Mouse (Mus musculus): ENCODE measurements around the gene Lsm12. TPM values are rescaled to one million over a fixed set of nuclear protein-coding genes. Genes with fewer than 3 reads are reported as not detected.

Lsm12 gene
- polyA plus RNA-seq (2015; fragmentation: Illumina TruSeq; extraction: RNeasy Lipid Tissue Mini Kit (QIAGEN cat#74804); ENCODE audit: low read depth, low replicate concordance) = 26.1 TPM

DNA sequence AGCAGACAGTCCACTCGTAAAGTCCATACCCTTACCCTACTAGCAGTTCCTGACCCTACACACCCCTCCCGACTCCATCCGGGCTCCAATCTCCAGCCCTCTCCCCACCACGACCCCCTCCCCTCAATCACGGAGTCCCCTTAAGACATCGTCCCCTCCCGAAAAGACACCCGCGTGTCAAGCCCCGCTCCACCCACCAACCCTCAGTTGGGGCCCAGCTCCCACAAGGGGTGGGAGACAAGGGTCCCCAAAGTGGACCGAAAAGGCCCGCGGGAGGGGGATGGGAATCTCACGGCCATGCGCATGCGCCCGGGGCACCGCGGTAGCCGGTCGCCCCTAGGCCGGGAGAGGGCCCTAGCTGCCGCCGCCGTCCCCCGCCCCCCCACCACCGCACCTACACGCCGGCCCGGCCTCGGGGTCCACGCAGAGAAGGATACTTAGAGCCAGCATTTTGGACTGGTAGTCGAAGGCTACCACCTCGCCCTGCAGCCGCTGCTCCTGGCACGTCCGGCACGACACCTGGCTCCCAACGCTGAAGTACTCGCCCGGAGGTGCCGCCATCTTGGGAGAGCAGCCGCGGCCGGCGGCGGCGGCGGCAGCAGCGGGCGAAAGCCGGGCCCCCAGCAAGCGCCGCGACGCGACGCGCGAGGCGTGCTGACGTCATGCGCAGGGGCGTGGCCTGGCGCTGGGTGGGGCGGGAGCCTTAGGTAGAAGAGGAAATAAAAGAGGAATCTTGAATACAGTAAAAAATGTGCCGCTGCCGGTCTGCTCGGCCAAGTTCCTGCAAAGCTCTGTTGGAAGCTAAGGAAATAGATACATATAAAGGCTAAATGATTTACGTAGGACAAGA, at the start of gene Lsm12:
Gene Lsm12, minus strand, starts transcription at position 651 of the 850 bp plus-strand sequence.

DNA sequence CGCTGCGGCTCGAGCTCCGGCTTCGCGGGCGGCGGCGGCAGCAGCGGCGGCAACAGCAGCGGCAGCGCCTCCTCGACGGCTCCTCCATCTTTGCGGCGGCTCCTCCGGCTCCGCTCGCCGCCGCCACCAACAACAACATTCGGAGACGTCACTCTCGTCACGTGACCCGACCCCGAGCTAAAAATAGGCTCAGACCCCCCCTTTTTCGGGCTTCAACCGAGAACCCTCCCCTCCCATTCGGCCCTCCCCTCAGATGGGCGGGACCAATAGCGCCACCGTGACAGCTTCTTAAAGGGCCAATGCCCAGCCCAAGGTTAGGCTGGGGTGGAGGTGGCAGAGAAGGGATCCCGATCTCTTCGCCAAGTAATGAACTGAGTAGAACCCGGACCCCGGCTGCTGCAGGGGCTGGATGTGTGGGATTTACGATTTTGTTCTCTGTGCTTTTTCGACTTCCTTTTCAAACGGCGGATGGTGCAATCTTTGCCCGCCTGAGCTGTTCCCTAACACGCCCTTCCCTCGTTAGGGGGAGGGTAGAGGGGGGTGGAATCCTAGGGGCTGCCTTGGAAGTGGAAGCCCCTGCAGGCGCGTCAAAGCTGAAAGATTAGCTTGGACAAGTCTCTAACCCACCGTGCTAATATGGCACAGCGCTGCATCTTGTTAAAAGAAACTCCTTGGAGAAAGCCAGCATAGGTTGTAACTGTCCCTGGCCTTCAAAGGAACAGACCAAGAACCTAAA, 45.1 kb upstream of the Lsm12 start, which contains the start of gene Hdac5:
Gene Hdac5, minus strand, starts transcription at position 161 of the 736 bp plus-strand sequence.

DNA sequence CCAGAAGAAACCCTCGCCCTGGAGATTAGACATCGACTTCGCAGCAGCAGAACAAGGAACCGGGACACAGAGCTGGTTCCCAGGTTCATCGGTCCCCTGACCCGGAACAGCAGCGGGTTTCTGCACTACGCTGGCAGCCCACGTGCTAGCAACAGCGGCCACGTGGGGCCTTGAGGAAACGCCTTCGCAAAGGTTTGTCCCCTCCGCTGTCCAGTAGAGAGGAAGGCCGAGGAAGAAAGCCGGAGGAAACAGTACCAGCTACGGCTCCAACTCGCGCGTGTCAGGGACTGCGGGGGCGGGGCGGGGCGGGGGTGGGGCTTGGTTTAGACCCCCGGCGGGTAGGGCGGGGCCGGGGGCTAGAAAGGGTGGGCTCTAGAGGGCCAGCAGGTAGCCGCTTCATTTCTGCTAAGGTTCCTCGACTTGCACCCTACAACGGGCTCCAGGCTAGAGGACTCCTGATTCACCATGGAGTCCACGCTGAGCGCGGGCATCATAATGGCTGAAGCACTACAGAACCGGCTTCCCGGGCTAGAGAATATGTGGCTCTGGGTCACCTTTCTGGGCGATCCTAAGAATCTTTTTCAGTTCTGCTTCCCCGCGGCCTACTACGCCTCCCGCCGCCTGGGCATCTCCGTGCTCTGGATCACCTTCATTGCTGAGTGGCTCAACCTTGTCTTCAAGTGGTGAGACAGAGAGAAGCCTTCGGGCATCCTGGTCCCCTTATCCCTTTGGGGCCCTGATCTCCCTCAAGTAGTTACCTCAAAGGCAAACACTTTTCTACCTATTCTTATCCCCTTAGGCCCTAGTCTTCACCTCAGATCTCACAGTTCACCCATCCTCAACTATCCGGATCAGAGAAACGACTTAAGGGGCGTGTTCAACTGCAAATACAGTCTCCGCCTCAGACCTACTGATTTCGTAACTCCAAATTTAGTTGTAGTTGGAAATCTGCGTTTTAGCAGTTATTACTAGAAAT, 4.7 kb upstream of the Lsm12 start, which contains the start of gene G6pc3:
Gene G6pc3, plus strand, starts transcription at position 160 of the 976 bp plus-strand sequence.

DNA sequence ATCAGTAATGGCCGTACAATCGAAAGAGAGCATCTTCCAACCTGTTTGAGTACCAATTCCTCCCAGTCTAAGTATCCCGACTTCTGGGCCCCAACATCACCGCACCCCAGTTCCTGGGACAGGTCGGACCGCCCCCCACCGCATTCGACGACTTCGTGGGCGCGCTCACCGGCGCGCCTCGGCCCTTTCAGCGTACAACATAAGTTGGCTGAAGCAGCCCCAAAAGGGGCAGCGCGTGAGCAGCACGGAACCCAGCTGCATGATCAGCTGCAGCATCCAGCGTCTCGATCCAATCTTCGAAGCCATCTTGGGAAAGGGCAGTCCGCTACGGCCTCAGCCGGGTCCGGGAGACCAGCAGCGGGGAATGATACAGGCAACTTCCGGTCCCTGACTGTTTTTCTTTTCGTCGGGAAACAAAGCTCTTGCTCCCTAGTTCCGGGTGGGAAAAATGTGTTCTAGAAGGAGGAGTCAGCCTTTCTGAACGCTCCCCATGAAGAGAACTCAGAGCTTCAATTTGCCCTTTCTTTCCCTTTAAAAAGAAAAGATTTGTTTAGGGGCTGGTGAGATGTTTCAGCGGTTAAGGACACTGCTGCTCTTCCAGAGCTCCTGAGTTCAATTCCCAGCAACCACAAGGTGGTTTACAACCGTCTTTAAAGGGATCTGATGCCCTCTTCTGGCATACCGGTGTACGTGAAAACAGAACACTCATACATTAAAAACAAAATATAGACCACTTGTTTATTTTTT, 28.9 kb downstream of the Lsm12 start, which contains the start of gene Tmem101:
Gene Tmem101, minus strand, starts transcription at position 366 of the 747 bp plus-strand sequence.

DNA sequence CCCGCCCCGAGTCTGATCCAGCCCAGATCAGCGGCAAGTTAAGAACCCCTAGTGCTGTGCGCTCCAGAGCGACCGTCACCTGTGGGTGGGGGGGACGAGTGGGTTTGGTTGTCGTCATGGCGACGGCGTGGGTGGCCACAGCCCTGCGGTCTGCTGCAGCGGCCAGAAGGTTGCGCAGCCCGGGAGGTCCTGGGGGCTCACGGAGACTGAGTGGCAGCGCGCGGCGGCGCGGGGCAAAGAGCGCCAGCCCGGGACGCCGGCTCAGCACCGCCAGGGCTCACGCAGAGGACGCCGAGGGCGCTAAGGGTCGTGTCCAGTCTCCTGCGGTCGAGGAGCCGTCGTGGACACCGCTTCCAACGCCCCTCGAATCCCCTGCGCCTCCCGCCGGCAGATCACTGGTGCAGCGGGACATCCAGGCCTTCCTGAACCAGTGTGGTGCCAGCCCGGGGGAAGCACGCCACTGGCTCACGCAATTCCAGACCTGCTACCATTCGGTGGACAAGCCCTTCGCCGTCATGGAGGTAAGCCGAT, 39.6 kb downstream of the Lsm12 start, which contains the start of gene Nags:
Gene Nags, plus strand, starts transcription at position 43 of the 531 bp plus-strand sequence.

Other genes starting within 250 kb of the Lsm12 start
- not detected for gene Sost, start 218.3 kb downstream of the Lsm12 start, polyA plus RNA-seq (2015; fragmentation: Illumina TruSeq; extraction: RNeasy Lipid Tissue Mini Kit (QIAGEN cat#74804); ENCODE audit: low read depth, low replicate concordance)
- not detected for gene Cfap97d1, start 201.0 kb downstream of the Lsm12 start, polyA plus RNA-seq (2015; fragmentation: Illumina TruSeq; extraction: RNeasy Lipid Tissue Mini Kit (QIAGEN cat#74804); ENCODE audit: low read depth, low replicate concordance)
- gene Dusp3, start 198.3 kb downstream of the Lsm12 start, polyA plus RNA-seq (2015; fragmentation: Illumina TruSeq; extraction: RNeasy Lipid Tissue Mini Kit (QIAGEN cat#74804); ENCODE audit: low read depth, low replicate concordance) = 151 TPM
- gene Mpp3, start 156.8 kb downstream of the Lsm12 start, polyA plus RNA-seq (2015; fragmentation: Illumina TruSeq; extraction: RNeasy Lipid Tissue Mini Kit (QIAGEN cat#74804); ENCODE audit: low read depth, low replicate concordance) = 42.1 TPM
- gene Cd300lg, start 143.8 kb downstream of the Lsm12 start, polyA plus RNA-seq (2015; fragmentation: Illumina TruSeq; extraction: RNeasy Lipid Tissue Mini Kit (QIAGEN cat#74804); ENCODE audit: low read depth, low replicate concordance) = 0.25 TPM
- gene Mpp2, start 96.8 kb downstream of the Lsm12 start, polyA plus RNA-seq (2015; fragmentation: Illumina TruSeq; extraction: RNeasy Lipid Tissue Mini Kit (QIAGEN cat#74804); ENCODE audit: low read depth, low replicate concordance) = 87.5 TPM
- gene Ppy, start 84.0 kb downstream of the Lsm12 start, polyA plus RNA-seq (2015; fragmentation: Illumina TruSeq; extraction: RNeasy Lipid Tissue Mini Kit (QIAGEN cat#74804); ENCODE audit: low read depth, low replicate concordance) = not detected
- not detected for gene Pyy, start 77.5 kb downstream of the Lsm12 start, polyA plus RNA-seq (2015; fragmentation: Illumina TruSeq; extraction: RNeasy Lipid Tissue Mini Kit (QIAGEN cat#74804); ENCODE audit: low read depth, low replicate concordance)
- gene Nags, start 39.8 kb downstream of the Lsm12 start, polyA plus RNA-seq (2015; fragmentation: Illumina TruSeq; extraction: RNeasy Lipid Tissue Mini Kit (QIAGEN cat#74804); ENCODE audit: low read depth, low replicate concordance) = not detected
- gene Tmem101, start 28.9 kb downstream of the Lsm12 start, polyA plus RNA-seq (2015; fragmentation: Illumina TruSeq; extraction: RNeasy Lipid Tissue Mini Kit (QIAGEN cat#74804); ENCODE audit: low read depth, low replicate concordance) = 25.8 TPM
- 61.4 TPM for gene G6pc3, start 4.3 kb upstream of the Lsm12 start, polyA plus RNA-seq (2015; fragmentation: Illumina TruSeq; extraction: RNeasy Lipid Tissue Mini Kit (QIAGEN cat#74804); ENCODE audit: low read depth, low replicate concordance)
- 122 TPM for gene Hdac5, start 44.9 kb upstream of the Lsm12 start, polyA plus RNA-seq (2015; fragmentation: Illumina TruSeq; extraction: RNeasy Lipid Tissue Mini Kit (QIAGEN cat#74804); ENCODE audit: low read depth, low replicate concordance)
- gene BC030867, start 63.6 kb upstream of the Lsm12 start, polyA plus RNA-seq (2015; fragmentation: Illumina TruSeq; extraction: RNeasy Lipid Tissue Mini Kit (QIAGEN cat#74804); ENCODE audit: low read depth, low replicate concordance) = 2.6 TPM
- gene Asb16, start 83.4 kb upstream of the Lsm12 start, polyA plus RNA-seq (2015; fragmentation: Illumina TruSeq; extraction: RNeasy Lipid Tissue Mini Kit (QIAGEN cat#74804); ENCODE audit: low read depth, low replicate concordance) = 3.1 TPM
- gene Tmub2, start 99.6 kb upstream of the Lsm12 start, polyA plus RNA-seq (2015; fragmentation: Illumina TruSeq; extraction: RNeasy Lipid Tissue Mini Kit (QIAGEN cat#74804); ENCODE audit: low read depth, low replicate concordance) = 92.1 TPM
- 175 TPM for gene Atxn7l3, start 111.3 kb upstream of the Lsm12 start, polyA plus RNA-seq (2015; fragmentation: Illumina TruSeq; extraction: RNeasy Lipid Tissue Mini Kit (QIAGEN cat#74804); ENCODE audit: low read depth, low replicate concordance)
- 89.6 TPM for gene Ubtf, start 134.4 kb upstream of the Lsm12 start, polyA plus RNA-seq (2015; fragmentation: Illumina TruSeq; extraction: RNeasy Lipid Tissue Mini Kit (QIAGEN cat#74804); ENCODE audit: low read depth, low replicate concordance)
- gene Slc4a1, start 180.9 kb upstream of the Lsm12 start, polyA plus RNA-seq (2015; fragmentation: Illumina TruSeq; extraction: RNeasy Lipid Tissue Mini Kit (QIAGEN cat#74804); ENCODE audit: low read depth, low replicate concordance) = not detected
- gene Rundc3a, start 208.1 kb upstream of the Lsm12 start, polyA plus RNA-seq (2015; fragmentation: Illumina TruSeq; extraction: RNeasy Lipid Tissue Mini Kit (QIAGEN cat#74804); ENCODE audit: low read depth, low replicate concordance) = 388 TPM
- 84.6 TPM for gene Slc25a39, start 222.7 kb upstream of the Lsm12 start, polyA plus RNA-seq (2015; fragmentation: Illumina TruSeq; extraction: RNeasy Lipid Tissue Mini Kit (QIAGEN cat#74804); ENCODE audit: low read depth, low replicate concordance)
- gene Grn, start 245.0 kb upstream of the Lsm12 start, polyA plus RNA-seq (2015; fragmentation: Illumina TruSeq; extraction: RNeasy Lipid Tissue Mini Kit (QIAGEN cat#74804); ENCODE audit: low read depth, low replicate concordance) = 50.6 TPM

Measured in brain, adult 10 weeks (tissue).